Mouse (Mus musculus): ENCODE measurements at regions not wholly inside any gene's neighbourhood (a gene's known extent, or its start where the extent isn't known, plus 50 kb on each side); places are given as distances from the start of the nearest gene placed in this dataset.

DNA sequence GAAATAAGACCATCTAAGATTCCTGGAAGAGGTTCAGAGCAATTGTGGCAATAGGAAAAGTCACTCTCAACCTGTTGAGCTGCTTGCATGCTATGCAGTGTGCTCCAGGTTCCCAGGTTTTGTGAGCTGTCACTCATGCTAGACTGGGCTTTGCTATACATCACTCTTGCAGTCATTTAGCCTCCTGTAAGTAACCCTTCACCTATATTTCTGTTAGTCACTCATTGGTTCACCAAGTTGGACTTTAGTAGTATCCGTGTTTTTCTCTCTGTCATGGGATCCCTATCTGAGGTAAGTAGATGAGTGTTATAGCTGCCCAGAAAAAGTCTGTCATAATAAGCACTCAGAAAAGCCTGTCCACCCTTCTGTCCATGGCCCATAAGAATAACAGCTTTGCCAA lies 332.3 kb upstream of the Tbl1xr1 start:
- DNase-seq, result no peak

DNA sequence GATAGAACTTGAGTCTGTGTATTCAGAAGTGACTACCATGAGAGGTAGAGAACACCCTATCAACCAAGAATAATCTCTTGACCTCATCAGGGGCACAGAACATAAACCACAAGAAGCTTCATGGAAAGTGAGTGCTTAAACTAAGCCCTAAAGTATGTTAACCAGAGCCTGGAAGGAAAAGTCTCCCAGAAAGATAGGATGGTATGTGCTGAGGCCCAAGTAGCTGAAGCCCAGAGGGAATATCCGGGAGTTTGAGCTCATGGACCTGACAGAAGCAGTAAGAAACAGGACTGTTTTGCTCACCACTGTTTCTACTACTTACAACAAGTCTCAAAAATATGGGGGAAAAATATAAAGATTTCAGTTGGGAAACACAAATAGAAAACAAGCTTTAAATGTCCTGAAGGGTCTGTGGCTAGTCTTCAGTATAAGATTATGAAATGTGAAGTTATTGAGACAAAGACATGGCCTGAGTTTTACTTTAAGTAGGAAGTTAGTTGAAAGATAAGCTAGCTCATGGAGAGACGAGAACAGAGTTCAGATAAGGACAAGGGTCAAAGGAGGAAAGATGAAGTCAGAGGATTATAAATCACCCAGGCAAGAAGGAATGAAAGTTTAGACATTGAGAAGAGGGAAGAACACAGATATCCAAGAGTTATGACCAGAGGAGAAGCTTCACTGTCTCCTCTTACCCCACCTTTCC lies 315.8 kb upstream of the Tbl1xr1 start:
- no peak for DNase-seq

- no peak for DNase-seq
Measured at GRCm38 (mm10) chr3:21761219-21761600, 315.2 kb upstream of the Tbl1xr1 start.

DNA sequence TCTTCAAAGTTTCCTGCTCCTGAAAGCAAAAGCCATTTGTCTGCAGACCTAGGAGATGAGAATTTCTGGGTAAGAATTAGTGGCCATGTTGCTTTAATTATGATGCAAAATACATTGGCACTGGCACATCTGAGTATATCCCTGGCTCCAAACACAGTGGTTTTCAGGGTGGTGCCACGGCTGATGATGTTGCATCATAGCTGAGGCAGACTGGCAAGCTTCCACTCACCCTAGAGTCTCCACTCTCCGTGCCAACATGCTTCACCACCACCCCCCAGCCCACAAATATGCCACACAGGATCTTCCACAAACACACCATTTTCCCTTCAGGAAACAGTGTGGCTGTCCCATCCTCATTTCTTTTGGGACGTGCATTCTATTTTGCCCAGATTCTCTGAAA lies 314.5 kb upstream of the Tbl1xr1 start:
- DNase-seq, result peak; percentile 15 to 56

DNA sequence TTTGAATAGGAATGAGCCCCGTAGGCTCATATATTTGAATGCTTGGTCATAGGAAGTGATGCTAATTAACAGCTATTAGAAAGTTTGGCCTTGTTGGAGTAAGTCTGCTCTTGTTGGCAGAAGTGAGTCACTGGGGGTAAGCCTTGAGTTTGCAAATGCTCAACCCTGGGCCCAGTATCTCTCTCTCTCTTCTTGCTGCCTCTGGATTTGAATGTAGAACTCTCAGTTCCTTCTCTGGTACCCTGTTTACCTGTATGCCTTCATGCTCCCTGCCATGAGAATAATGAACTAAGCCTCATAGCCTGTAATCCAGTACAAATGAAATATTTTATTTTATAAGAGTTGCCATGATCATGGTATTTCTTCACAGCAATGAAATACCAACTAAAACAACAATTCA lies 308.4 kb upstream of the Tbl1xr1 start:
- no peak for DNase-seq

GRCm38 (mm10) chr3:21769920-21770547 lies 306.4 kb upstream of the Tbl1xr1 start:
- DNase-seq, result no peak

DNA sequence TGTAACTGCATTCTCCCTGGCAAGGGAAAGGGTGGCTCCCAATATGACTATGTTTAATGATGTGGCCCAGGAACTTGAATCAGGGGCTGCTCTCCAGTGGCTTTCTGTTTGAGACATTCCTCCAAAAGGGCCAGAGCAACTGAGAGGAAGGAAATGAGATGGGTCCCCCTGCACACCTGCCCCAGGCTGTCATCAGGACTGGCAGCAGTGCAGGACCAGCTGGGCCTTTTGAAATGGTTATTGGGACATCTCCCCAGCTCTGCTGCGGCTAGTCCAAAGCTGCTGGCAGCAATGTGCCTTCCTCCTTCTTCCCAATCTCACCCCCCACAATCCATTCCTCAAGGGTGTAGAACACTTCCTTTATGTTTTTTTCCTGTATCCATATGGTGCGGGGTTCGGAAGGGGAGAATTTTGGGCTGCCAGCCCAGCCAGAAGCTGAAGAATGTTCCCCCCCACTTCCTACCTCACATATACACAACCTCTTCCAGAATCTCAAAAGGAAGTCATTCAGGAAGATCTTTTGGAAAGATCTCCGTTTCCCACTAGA lies 304.6 kb upstream of the Tbl1xr1 start:
- DNase-seq, result no peak

GRCm38 (mm10) chr3:21774172-21774842 lies 302.1 kb upstream of the Tbl1xr1 start:
- no peak for DNase-seq

DNA sequence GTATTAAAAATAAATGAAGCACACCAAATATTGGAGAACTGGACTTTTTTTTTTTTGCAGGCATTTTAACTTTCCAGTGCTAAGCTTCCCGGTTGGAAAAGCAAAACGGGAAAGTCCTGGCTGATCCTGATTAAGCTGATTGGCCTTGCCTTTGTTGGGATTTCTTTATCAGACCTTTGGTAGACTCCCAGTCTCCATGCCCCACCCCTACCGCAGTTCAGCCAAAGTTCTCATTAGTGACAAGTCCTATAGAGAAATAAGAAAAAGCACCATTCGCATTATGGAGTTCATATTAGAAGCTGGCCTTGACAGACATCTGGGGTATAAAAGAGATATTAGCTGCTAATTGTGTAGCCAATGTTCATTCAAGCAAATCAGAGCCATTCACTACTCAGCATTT lies 297.7 kb upstream of the Tbl1xr1 start:
- DNase-seq, result no peak

DNA sequence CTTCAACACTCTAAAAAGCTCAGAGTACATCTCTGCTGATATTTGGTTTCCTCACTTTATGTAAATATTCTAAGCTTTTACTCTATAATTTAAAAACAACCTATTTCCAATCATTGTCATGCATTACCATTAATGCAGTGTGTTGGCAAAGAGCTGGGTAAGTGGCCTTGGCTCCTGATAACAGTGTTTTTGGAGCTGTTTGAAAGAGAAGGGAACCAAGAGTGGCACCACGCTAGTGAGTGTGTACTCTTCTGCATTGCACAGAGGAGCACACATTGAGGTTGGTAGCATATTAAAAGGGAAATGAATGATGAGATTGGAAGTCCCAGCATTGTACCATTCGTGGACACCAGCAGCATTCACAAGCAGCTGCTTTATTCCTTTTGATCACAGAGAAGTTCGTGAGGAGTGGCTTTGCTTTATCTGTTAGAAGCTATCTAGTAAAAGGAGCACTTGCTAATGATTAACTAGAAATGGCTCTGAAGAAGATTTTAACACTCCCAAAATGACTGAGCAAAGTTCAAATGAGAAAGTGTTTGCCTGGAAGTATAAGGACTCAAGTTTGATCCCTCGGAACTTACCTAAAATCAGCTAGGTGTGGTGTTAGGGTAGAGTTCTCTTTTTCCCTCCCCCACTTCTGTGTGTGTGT lies 284.3 kb upstream of the Tbl1xr1 start:
- DNase-seq, result no peak

DNA sequence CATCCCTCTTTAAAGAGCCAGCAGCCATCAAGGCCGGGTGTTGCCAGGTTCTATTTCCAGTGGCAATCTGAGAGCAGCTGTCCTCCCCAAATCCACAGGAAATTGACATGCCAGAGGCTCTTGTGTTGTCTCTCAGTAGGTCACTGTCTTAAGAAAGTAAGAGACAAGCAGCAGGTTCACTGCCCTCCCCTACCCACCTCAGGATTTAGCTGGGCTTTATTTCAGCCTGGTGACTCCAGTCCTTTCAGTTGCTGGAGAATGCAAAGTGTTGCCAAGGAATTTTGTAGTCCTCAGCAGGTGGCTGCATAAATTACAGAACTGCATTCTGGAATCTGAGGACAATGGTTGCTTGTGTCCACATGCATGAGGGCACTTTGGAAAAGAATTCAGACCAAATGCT lies 278.3 kb upstream of the Tbl1xr1 start:
- DNase-seq, result peak; percentile 37 to 54

DNA sequence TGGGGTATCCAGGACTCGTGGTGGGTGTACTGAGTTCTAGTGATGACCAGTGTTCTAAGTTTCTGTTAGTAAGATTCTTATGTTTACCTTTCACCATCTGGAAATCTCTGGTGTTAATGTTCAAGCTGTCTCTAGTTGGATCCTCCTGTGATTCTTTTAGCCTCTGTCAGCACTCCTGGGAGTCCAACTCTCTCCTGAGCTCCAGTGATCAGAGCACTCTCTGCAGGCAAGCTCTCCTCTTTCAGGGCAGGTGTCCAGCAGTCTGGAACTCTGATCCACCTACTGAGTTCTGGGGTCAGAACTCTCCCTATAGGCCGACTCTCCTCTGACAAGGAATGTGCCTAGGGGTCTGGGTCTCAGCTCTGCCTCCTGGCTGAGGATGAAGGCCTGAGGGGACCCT lies 272.6 kb upstream of the Tbl1xr1 start:
- peak; percentile 25 to 64 for DNase-seq

DNA sequence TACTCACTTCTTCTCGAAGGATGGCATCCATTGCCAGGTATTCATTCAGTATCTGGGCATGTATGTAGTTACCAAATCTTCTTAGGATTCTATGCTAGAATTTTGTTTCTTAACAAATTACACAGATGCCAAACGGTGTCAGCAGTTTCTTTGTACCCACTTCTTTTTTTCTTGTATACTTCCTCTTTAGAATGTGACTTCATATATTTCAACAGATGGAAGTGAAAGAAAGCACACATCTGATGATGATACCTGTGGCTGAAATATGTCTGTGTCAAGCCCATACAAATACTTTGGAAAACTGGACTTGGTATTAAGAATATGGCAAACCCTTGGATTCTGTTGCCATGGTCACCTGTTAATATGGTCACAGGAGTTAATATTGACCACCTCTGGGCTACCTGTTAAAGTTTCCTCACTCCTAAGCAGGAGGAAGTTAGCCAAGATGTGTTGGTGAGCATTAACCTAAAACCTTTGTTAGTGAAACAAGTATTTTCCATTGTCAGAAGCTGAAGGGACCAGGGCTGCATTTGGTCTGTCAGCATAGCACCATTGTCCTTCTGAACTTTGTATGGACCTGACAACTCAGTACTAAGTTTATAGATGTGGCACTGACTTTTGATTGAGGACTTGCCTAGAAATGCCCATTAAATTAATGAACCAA lies 269.8 kb upstream of the Tbl1xr1 start:
- DNase-seq, result no peak

GRCm38 (mm10) chr3:21808539-21808938 lies 267.9 kb upstream of the Tbl1xr1 start:
- no peak for DNase-seq

DNA sequence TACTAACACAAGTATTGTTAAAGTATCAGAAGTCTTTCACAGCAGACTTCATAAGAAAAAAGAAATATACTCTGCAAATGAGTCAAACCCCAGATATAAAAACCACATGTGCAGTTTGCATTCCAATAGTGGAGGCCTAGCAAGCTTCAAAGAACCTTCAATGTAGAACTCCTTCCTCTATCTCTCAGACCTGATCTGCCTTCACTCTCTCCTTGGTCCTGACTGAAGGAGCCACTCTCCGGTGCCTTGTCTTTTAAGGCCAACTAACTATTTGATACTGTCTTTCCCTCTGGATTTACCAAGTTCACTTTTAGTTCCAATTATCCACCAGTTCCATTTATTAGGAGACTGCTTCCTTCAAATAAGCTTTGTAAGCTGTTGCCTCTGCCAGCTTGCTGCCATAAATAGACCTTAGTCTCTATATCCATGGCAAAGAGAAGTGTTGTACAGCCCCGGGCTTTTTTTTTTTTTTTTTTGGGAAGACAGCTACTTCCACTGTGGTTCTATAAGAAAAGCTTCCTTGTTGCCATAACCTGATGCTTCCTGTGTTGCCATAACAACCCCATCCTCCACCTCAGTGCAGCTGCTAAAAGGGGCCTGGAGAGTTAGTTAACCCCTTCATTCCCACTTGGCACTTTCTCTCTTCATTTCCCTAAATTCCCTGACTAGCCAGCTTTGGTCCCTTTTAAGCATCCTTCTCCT lies 266.5 kb upstream of the Tbl1xr1 start:
- no peak for DNase-seq

- DNase-seq, result no peak
Measured at GRCm38 (mm10) chr3:21813401-21813800, 263.1 kb upstream of the Tbl1xr1 start.

GRCm38 (mm10) chr3:21816968-21817858 lies 259.2 kb upstream of the Tbl1xr1 start:
- no peak for DNase-seq

DNA sequence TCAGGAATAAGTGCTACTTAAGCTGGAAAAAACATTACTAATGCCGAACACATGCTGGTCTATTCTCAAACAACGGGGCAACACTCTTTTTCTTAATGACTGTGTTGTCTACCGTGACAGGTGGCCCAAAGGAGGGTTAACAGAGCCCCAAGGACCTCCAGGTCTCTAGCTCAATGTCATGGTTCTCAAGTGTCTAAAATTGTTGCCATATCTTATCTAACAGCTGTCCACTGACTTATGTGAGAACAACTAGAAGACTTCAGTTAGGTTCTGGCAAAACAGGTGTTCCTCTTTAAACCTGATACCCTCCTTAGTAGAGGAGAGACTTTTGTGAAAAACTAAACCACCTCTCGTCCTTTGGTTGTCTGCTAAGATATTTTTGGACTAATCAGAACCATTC lies 257.4 kb upstream of the Tbl1xr1 start:
- DNase-seq, result no peak

DNA sequence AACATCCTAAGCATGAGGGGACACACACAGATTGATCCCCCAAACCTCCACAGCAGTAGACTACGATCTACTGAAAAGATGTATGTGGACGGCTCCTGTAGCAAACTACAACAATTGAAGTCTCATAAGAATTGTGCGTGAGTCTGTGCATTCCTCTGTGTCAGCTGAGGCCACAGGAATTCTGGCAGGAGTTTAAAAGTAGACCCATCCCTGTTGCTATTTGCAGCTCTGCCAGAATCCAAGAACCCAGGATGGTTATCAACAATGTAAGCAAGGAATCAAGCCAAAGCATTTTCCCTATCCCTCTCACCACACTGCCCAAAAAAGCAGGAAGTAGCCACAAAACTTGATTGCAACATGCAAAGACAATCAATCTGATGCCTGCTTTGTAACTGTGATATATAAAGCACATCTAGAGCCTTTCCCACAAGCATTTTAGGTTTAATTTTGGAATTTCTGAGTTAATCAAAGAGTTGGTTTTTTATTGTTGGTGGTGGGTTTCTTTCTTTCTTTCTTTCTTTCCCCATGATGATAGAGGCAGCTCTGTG lies 256.3 kb upstream of the Tbl1xr1 start:
- no peak for DNase-seq

DNA sequence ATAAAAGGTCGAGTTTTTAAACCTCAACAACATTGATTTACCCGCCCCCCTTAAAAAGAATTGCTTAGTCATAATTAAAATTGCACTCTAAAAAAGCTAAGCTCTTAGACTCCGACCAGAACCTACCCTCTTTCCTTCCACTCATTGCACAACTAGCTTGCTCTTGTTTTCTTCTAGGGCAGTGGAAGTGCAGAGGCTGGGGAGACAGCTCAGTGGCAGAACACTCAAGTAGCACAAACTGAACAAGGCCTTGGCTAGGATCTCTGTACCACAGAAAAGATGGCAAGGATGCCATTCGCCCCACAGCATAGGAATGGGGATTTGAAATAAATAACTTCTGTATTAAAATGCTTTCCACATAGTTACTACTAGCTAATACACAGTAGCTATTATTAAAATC lies 253.8 kb upstream of the Tbl1xr1 start:
- no peak for DNase-seq

GRCm38 (mm10) chr3:21823331-21823730 lies 253.1 kb upstream of the Tbl1xr1 start:
- DNase-seq, result no peak

Data from kidney, postnatal 25 days (tissue).